Mouse (Mus musculus) layer of hippocampus, adult 9-10 months (tissue): Measurements from ENCODE around the gene Bbof1.

ENCODE experiments used
- DNase-seq: peaks from one replicate; pipeline ENCODE4 v3.0.0; 2022; ENCODE audit warnings: low spot score

Bbof1 gene

DNA sequence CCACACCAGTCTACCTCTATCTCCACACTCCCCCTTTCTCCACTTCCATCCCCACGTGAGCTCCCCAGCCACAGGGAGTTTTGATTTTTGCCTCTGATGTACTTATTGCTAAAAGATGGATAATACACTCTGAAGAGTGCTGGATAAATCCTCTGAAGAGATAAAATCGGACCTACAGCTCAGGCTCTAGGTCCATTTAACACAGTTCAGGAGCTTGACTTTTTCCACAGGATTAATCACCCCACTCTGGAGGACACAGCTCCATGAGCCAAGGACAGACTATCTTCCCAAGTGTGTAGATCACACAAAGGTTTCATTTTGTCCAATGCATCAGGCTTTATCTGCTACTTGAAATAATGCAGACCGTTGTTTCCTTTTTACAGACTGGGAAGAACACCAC lies 8.8 kb upstream of the Bbof1 start:
- no peak for DNase-seq

DNA sequence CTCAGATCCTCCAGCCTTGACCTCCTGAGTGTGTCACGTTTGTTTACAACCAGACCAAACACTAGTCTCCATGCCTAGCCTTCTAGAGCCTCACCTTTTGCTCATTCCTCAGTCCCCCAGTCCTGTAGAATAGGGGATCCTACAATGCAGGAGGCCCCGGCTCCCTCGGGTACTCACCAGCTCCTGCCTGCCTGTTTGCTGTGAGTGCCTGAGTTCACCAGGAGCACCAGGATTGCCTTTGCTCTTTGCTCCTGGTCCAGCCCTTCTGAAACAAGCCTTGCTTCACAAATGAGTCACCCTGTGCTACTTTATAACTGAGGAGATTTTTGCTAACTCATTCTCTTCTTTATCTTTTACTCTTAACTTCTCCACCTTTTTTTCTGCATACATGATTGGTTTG lies 8.2 kb upstream of the Bbof1 start:
- no peak for DNase-seq

DNA sequence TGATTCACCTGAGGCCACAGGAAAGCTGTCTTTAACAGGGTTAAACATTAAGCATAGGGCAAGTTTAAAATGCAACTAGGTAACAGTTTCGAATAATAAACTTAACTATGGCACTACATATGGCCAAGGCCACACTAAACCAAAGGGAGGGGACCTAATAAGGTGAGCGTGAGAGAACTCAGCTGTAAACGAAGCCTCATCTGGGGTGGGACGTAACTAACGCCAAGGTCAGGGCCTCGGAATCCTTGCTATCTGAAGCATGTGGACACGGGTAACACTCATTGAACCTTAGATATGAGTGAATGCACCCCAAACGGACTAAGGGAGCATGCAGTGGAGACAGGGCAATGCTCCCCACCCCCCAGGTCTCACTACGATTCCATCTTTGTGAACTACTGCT lies 5.9 kb upstream of the Bbof1 start:
- DNase-seq = no peak

DNA sequence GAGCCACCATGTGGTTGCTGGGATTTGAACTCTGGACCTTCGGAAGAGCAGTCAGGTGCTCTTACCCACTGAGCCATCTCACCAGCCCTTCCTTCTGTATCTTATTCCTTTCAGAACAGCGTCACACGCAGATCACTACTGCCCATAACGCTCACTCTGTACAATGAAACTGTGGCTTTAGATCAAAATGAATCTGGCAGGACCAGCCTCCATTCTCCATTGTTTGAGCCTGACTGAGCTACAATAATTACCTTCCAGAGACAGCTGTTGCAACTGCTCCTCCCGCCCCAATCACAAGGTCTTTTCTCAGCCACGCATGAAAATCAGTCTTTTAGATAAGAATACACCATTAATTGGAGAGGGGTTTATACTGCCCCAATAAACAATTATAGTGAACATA lies 4.3 kb upstream of the Bbof1 start:
- no peak for DNase-seq

DNA sequence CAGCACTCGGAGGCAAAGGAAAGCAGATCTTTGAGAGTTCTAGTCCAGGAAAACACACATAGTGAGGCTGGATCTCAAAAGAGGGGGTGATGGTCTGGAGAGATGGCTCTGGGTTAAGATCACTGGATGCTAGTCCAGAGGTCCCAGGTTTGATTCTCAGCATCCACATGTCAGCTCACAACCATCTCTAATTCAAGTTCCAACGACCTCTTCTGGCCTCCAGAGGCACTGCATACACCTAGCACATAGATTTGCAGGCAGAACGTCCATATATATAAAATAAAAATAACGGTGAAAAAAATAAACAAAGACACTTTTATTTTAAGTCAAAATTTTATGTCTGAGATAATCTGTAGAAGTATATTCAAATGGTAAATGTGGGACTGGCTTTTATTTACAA lies 1.6 kb upstream of the Bbof1 start:
- no peak for DNase-seq

DNA sequence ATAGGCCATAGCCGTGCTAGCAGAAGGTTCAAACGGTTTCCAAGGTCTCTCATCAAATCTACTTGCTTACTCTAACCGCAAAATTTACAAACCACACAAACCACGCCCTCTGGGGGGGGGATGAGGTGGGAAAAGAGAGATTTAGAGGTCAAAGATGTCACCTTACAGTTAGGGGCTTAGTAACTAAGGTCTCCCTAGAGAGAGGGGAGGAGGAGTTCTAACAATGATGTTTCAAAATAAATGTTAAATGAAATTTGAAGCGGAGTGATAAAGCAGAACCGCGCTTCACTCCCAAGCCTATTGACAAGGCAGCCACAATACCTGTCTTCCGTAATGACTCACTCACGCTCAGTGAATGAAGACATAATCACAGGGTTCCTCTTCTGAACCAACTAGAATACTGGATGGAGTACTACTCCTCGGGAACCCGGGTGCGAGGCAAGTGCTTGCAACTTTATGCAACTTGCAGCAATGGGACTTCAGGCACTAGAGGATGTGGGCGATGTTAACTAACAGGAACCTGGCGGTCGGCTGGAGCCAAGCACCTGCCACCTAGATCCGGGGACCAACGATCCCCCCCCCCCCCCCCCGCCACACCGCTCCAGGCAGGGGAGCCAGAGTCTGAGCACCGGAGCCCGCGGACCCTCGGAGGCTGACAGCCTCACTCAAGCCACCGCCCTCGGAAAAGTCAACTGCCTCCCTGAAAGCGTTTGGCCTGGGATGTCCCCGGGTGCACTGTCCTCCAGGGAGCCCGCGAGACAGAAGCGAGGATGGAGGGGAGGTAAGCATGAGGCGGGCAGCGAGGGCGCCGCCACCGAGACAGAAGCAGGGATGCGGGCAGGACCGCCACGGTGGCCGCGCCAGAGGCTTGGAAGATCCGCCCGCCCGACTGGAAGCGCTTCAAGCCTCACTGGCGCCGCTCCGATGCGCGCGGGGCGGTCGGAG lies 725 bp upstream of the Bbof1 start:
- no peak for DNase-seq

- DNase-seq = peak; percentile 51
These were observed 8.1 kb downstream of the Bbof1 start, which contains the start of gene Rnf113a2 for GRCm38 (mm10) chr12:84416834-84417604. Rnf113a2 (plus strand) TSS chr12:84417196.

- DNase-seq = no peak
These were observed 8.7 kb downstream of the Bbof1 start for GRCm38 (mm10) chr12:84417605-84417922.

DNA sequence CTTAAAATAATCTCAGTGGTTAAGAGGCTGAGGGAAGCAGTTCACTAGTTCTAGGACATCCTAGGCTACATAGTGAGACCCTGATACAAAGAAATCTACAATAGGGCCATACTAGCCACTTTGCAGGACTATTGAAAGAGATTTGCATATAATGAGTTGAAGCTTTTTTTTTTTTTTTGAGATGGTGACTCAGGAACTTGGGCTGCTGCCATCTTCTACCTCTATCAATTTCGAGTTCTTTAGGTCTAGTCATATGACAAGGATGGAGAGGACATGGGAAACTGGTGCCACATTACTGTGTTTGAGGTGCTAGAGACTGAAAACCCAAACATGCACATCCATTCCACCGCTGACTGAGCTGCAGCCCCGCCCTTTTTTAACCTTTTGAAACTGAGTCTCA lies 15.1 kb downstream of the Bbof1 start:
- DNase-seq = no peak

DNA sequence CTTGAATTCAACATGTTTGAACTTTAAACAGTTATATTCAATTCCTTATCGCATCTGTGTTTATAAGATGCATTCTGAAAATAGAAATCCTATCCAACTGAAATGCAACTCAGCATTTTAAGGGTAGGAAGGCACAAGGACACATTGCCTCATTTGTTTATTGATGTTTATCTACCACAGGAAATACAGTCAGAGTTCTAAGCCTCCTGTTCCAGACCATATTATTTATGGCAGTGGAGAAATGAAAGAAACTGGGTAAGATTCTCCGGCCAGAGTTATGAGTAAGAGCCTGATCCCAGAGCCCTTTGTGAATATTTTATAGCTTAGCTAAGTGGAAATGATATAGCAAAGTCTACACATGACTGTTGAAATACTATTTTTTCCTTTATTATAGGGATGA lies 21.0 kb downstream of the Bbof1 start:
- DNase-seq = no peak

GRCm38 (mm10) chr12:84438697-84439096 lies 29.8 kb downstream of the Bbof1 start:
- DNase-seq = no peak

- no peak for DNase-seq
These were observed 33.7 kb downstream of the Bbof1 start for GRCm38 (mm10) chr12:84442526-84442925.

- no peak for DNase-seq
These were observed 38.5 kb downstream of the Bbof1 start for GRCm38 (mm10) chr12:84447386-84447785.

- DNase-seq = no peak
These were observed 39.3 kb downstream of the Bbof1 start for GRCm38 (mm10) chr12:84448181-84448580.

- DNase-seq = no peak
These were observed 41.0 kb downstream of the Bbof1 start for GRCm38 (mm10) chr12:84449887-84450286.

DNA sequence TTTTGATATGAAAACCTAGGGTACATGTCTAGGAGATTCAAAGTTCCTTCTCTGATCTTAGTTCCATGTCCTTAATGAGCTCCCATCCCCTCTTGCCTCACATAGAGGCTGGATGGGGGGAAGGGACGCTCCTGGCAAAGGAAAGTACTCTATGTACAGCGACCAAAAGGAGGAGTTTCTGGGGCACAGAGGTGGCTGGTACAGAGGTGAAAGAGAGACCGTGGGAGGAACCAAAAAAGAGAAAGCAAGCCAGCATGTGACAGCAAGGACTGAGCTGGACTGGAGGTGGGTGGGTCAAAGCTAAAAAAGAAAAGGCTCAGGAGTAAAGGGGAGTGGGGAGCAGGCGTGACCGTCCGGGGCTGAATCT lies 41.5 kb downstream of the Bbof1 start:
- DNase-seq = no peak

GRCm38 (mm10) chr12:84450718-84451646 lies 42.1 kb downstream of the Bbof1 start, which contains the start of the genes Aldh6a1 and Lin52:
Aldh6a1 (minus strand) TSS chr12:84451004.
Lin52 (plus strand) TSS chr12:84451422.
- peak; percentile 99 for DNase-seq

DNA sequence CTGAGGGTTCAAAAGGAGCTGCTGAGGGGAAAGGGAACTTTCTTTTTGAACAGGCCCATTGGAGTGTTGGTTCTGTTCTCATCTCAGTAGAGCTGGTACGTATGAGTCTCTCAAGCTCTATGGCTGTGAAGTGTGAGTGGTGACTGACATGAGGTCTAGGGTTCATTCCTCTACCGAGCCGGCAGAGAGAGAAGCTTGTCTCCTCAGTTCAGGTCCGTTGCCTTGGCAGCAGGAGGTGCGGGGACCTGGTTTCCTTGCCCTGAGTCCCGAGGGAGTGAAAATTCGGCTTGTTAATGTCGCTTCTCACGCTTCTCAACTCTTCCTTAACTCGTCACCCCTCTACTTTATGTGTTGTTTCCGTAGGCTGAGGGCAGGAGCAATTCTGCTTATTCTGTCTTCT lies 42.9 kb downstream of the Bbof1 start:
- DNase-seq = no peak

DNA sequence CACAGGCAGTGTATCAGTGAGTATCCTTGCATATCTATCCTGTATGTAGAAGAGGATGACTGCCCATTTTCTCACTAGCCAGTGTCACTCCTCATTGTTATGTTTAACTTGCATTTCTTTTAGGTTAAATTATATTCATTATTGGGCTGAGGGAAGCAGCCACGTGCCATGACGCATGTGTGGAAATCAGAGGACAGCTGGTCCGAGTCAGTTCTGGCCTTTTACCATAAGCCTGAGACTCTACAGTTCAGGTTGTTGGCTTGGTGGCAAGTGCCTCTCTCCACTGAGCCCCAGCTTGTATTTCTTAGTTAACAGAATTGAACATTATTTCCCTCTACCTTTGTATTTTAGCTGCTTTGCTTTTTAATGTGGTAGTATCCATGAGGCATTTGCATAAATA lies 48.0 kb downstream of the Bbof1 start:
- no peak for DNase-seq

GRCm38 (mm10) chr12:84459845-84460244 lies 51.0 kb downstream of the Bbof1 start:
- no peak for DNase-seq

- no peak for DNase-seq
These were observed 52.5 kb downstream of the Bbof1 start for GRCm38 (mm10) chr12:84461416-84461815.

- no peak for DNase-seq
These were observed 54.0 kb downstream of the Bbof1 start for GRCm38 (mm10) chr12:84462856-84463255.
